Mouse (Mus musculus): ENCODE data around the gene Pigt. TPM values are rescaled to one million over a fixed set of nuclear protein-coding genes. Genes with fewer than 3 reads are reported as not detected.

The Pigt gene
- polyA plus RNA-seq, 1 experiment from 2014 or later: 58.7 TPM

DNA sequence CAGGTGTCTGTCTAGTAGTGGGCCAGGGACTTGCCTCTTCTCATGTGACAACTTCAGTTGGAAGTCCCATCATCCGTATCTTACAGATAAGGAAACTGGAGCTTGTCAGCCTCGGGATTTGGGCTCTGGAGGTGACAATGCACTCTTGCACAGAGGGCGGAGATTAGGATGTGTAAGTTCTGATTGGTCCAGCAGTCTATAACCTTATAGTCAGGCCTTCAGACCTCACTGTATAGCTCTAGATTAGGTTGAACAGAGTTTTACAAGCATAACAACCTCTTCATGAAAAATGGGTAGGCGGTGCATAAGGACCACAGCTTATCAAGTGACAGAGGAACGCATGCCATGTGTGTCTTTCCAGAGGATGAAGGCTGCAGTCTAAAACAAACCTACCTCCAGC is 30.5 kb upstream of the Pigt start:
- no peaks in the 10 kb centered on the region for H3K9me3 ChIP-seq (ENCODE audit: control insufficient read depth, low read length)
- H3K27me3 ChIP-seq (replicated peaks; ENCODE audit: control insufficient read depth, insufficient read depth, low read length): no peaks in the 10 kb centered on the region
- DNase-seq (ENCODE audit: low spot score): no peak
- peaks cover 14% of the 10 kb centered on the region; the same call in 1 of the 2 replicates for H3K36me3 ChIP-seq (ENCODE audit: control insufficient read depth, insufficient read depth, low read length)
- peak; percentile 60 for ATAC-seq (replicated peaks; ENCODE audit: low FRiP score)
- H3K27ac ChIP-seq (ENCODE audit: low read depth, low read length): no peak overlapping the region
- WGBS: 65% methylated on average over 5 of the region's 5 CpGs
- H3K4me1 ChIP-seq (replicated peaks; ENCODE audit: control insufficient read depth, insufficient read depth, low read length): no peaks in the 10 kb centered on the region; the same call in 1 of the 2 replicates
- no peak overlapping the region for H3K4me3 ChIP-seq (ENCODE audit: low read depth, low read length)
- no peak overlapping the region for H3K4me2 ChIP-seq
- no peak overlapping the region for H3K9ac ChIP-seq (ENCODE audit: low read depth, low read length)

DNA sequence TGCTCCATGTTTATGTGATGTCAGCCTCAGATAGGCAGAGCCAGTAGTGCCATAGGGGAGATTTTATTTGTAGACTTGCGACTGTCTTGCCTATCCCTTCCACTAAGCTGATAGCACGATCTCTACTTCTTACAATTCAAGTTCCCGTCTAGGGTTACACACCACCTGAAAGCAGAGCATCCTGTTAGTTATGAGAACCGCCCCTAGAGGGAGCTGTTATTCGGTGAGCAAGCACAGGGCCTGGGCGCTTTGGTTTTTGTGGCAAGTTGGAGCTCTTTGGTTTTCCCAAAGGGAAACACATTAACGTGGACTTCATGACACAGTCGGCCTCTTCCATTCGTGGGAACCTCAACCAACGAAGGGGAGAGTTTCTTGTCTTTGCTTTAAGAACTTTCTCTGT is 27.1 kb upstream of the Pigt start:
- H3K27me3 ChIP-seq (replicated peaks; ENCODE audit: control insufficient read depth, insufficient read depth, low read length): no peaks in the 10 kb centered on the region
- H3K4me2 ChIP-seq: no peak overlapping the region
- H3K4me1 ChIP-seq (replicated peaks; ENCODE audit: control insufficient read depth, insufficient read depth, low read length): no peaks in the 10 kb centered on the region
- 23% methylated on average over 10 of the region's 10 CpGs for WGBS
- DNase-seq (ENCODE audit: low spot score): no peak
- no peaks in the 10 kb centered on the region for H3K9me3 ChIP-seq (ENCODE audit: control insufficient read depth, low read length)
- ATAC-seq (replicated peaks; ENCODE audit: low FRiP score): peak; percentile 35; the same call in 1 of the 2 replicates
- no peaks in the 10 kb centered on the region for H3K36me3 ChIP-seq (ENCODE audit: control insufficient read depth, insufficient read depth, low read length)
- H3K4me3 ChIP-seq (ENCODE audit: low read depth, low read length): no peak overlapping the region
- H3K9ac ChIP-seq (ENCODE audit: low read depth, low read length): no peak overlapping the region
- H3K27ac ChIP-seq (ENCODE audit: low read depth, low read length): no peak overlapping the region

DNA sequence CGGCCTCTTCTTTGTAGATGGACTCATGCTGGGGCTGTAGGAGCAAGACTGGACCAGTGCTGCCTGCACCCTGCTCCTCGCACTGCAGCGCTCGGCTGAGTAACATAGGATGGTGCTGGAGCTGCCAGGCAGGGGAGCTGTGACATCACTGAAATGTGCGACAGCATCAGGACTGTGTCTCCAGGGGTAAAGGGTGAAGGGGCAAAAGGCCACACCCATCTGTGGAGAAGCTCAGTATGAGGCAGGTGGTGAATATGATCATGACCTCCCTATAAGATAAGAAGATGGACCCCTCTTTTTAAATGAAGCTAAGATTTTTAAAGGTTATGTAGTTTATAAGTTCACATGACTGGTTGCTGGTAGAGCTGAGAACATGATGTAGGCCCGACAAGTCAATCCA is 23.7 kb upstream of the Pigt start, which contains the start of gene Trp53tg5:
Trp53tg5 (minus strand) TSS at position 101 of the 400 bp plus-strand sequence.
- H3K36me3 ChIP-seq (ENCODE audit: control insufficient read depth, insufficient read depth, low read length): no peaks in the 10 kb centered on the region
- no peaks in the 10 kb centered on the region for H3K9me3 ChIP-seq (ENCODE audit: control insufficient read depth, low read length)
- WGBS: 88% methylated on average over 6 of the region's 6 CpGs
- H3K4me3 ChIP-seq (ENCODE audit: low read depth, low read length): no peak within 1 kb of the TSS
- H3K4me2 ChIP-seq: no peak within 1 kb of the TSS
- no peak within 1 kb of the TSS for H3K27ac ChIP-seq (ENCODE audit: low read depth, low read length)
- no peaks in the 10 kb centered on the region for H3K4me1 ChIP-seq (replicated peaks; ENCODE audit: control insufficient read depth, insufficient read depth, low read length)
- no peaks in the 10 kb centered on the region for H3K27me3 ChIP-seq (replicated peaks; ENCODE audit: control insufficient read depth, insufficient read depth, low read length)
- ATAC-seq (replicated peaks; ENCODE audit: low FRiP score) (no peak), DNase-seq (ENCODE audit: low spot score) (no peak)
- H3K9ac ChIP-seq (ENCODE audit: low read depth, low read length): no peak within 1 kb of the TSS

DNA sequence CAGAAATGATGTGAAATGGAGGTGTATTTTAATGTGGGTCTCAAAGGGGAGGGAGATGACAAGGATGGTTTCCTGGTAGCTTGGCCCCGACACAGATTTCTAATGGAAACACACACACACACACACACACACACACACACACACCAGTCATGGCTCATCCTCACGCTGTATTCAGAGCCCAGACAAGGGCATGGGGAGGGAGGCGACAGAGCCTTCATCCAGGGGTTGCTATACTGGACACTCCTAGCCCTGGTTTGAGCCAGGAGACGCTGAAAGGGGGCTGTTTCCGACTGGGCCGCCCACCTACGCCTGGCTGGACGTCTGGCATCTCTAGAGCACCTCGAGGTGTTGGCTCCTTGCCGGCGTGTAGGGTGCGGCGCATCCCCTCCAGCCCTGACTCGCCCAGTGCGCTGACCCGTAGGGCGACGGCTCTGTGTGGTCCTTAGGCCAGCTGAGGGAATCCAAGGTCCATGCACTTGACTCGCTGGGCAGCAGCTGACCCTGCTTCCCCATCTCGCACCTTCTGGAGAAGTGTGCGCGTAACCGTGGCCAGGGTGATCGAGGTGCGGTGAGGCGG is 11.6 kb upstream of the Pigt start, which contains the start of gene Dbndd2:
Dbndd2 (plus strand) TSS at position 426 of the 577 bp plus-strand sequence.
- Histone ChIP-seq H3K4me3 (ENCODE audit: low read depth, low read length) (peak within 1 kb of the TSS; percentile 71), H3K4me1 (replicated peaks; ENCODE audit: control insufficient read depth, insufficient read depth, low read length) (peaks cover 10% of the 10 kb centered on the region), H3K27ac (ENCODE audit: low read depth, low read length) (no peak within 1 kb of the TSS), H3K9me3 (ENCODE audit: control insufficient read depth, low read length) (no peaks in the 10 kb centered on the region), H3K36me3 (ENCODE audit: control insufficient read depth, insufficient read depth, low read length) (no peaks in the 10 kb centered on the region), H3K4me2 (peak within 1 kb of the TSS; percentile 90), H3K9ac (ENCODE audit: low read depth, low read length) (peak within 1 kb of the TSS; percentile 61), H3K27me3 (replicated peaks; ENCODE audit: control insufficient read depth, insufficient read depth, low read length) (peaks cover 34% of the 10 kb centered on the region)
- ATAC-seq (replicated peaks; ENCODE audit: low FRiP score) (no peak; the same call in 1 of the 2 replicates), DNase-seq (ENCODE audit: low spot score) (peak; percentile 40)
- 5% methylated on average over 26 of the region's 26 CpGs for WGBS

DNA sequence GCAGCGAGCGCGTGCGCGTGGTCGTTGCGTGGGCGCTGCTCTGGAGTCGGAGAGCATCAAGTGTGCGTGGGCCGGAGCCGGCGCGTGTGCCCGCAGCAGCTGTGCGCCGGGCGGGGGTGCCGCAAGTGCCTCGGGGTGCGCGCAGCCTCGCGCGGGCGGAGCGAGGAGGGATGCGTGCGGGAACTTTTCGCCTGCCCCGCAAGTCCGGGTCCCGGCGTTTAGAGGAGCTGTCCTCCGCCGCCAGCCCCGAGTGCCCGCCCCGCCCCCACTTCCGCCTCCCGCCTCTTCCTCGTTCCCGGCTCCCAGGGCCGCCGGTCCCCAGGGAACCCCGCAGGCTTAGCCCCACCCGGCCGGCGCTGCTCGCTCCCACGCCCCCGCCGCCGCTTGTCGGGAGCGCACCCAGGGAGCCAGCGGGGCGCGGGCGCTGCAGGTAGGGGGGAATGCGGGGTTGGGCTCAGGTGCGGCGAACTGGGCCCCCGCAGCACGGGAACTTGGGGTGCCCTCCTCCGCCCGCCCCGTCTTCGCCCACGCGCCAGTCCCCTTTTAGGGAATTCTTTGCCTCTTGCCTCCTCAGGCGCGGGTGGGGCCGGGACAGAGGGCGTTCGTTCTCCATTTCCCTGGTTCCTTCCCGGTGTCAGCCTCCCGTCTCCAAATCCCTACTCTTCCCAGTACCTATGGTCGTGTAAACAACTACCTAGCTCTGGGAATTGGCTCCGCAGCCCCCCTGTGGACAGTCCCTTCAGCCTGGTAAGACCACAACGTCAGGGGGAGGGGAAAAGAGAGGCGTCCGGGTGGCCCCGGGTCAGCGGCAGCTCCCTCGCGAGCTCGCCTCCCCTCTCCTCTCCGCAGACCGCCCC is 10.8 kb upstream of the Pigt start:
- DNase-seq (ENCODE audit: low spot score) (peak; percentile 52), ATAC-seq (replicated peaks; ENCODE audit: low FRiP score) (no peak)
- Histone ChIP-seq H3K9me3 (ENCODE audit: control insufficient read depth, low read length) (no peaks in the 10 kb centered on the region), H3K9ac (ENCODE audit: low read depth, low read length) (peak overlapping the region; percentile 61), H3K27me3 (replicated peaks; ENCODE audit: control insufficient read depth, insufficient read depth, low read length) (peaks cover 34% of the 10 kb centered on the region), H3K4me3 (ENCODE audit: low read depth, low read length) (peak overlapping the region; percentile 71), H3K4me1 (replicated peaks; ENCODE audit: control insufficient read depth, insufficient read depth, low read length) (peaks cover 10% of the 10 kb centered on the region), H3K36me3 (ENCODE audit: control insufficient read depth, insufficient read depth, low read length) (no peaks in the 10 kb centered on the region), H3K27ac (ENCODE audit: low read depth, low read length) (no peak overlapping the region), H3K4me2 (peak overlapping the region; percentile 90)
- under 1% methylated on average over 68 of the region's 90 CpGs for WGBS

DNA sequence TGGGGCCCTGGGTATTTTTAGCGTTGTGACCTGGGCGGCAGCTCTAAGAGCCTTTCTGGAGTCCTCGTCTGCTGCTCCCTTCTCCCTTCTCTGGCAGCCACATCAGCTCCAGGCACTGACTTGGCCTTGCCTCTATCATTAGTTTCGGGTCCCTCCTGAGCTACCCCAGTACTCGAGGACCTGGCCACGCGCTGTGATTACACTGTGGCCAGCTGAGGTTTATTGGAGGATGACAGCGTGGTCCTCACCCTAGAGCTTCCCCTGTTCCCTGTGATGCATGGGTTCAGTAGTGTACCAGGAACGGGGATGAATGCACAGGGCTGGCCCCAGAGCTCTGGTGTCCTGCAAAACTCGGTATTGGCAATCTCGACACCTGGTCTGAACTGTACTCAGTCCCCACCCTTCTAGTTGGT is 10.2 kb upstream of the Pigt start:
- H3K4me2 ChIP-seq: peak overlapping the region; percentile 90
- peaks cover 34% of the 10 kb centered on the region for H3K27me3 ChIP-seq (replicated peaks; ENCODE audit: control insufficient read depth, insufficient read depth, low read length)
- WGBS: 15% methylated on average over 11 of the region's 11 CpGs
- no peaks in the 10 kb centered on the region for H3K9me3 ChIP-seq (ENCODE audit: control insufficient read depth, low read length)
- DNase-seq (ENCODE audit: low spot score) (no peak), ATAC-seq (replicated peaks; ENCODE audit: low FRiP score) (no peak; the same call in 1 of the 2 replicates)
- no peaks in the 10 kb centered on the region for H3K36me3 ChIP-seq (ENCODE audit: control insufficient read depth, insufficient read depth, low read length)
- H3K9ac ChIP-seq (ENCODE audit: low read depth, low read length): no peak overlapping the region; the same call in 1 of the 2 replicates
- H3K4me1 ChIP-seq (replicated peaks; ENCODE audit: control insufficient read depth, insufficient read depth, low read length): peaks cover 10% of the 10 kb centered on the region
- H3K4me3 ChIP-seq (ENCODE audit: low read depth, low read length): peak overlapping the region; percentile 71
- no peak overlapping the region for H3K27ac ChIP-seq (ENCODE audit: low read depth, low read length)

DNA sequence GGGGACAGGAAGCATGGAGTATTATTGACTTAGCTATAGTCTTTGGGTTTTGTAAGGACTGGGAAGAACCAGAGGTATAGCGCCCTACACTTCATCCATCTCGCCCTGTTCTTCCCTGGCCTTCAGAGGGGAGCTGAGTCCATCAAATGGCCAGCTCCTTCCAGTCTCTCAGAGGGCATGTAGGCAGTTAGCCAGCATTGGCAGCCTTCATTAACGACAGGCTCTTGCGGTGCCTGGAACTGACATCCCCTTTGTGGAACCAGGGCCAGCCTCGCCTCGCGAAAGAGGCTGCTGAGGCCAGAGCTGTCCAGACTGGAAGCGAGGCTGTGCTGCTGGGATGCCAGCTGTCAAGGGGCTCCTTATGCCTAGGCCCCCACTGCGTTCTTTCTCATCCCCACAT is 9.5 kb upstream of the Pigt start:
- H3K4me2 ChIP-seq: no peak overlapping the region

DNA sequence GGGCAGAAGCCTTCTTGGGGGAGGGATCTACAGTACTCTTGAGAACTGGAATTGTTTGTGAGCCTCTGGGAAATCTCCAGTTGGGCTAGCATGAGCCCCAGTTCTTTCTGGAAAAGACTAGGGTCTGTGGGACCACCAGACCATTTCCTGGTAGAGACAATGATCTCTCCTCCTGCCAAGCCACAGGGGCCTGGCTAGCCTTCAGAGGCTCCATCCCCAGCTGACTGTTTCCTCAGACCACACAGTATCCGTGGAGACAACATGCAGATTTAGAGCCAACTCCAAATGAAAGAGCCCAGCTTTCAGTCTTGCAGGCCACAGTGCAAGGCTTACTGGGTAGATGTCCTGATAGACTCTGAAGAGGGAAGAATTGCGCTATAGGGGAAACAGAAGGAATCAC is 3.2 kb upstream of the Pigt start:
- no peak for ATAC-seq (replicated peaks; ENCODE audit: low FRiP score)
- 60% methylated on average over 2 of the region's 2 CpGs for WGBS
- Histone ChIP-seq H3K9ac (ENCODE audit: low read depth, low read length) (no peak overlapping the region), H3K4me3 (ENCODE audit: low read depth, low read length) (no peak overlapping the region), H3K4me1 (replicated peaks; ENCODE audit: control insufficient read depth, insufficient read depth, low read length) (peaks cover 11% of the 10 kb centered on the region), H3K27ac (ENCODE audit: low read depth, low read length) (no peak overlapping the region), H3K36me3 (ENCODE audit: control insufficient read depth, insufficient read depth, low read length) (no peaks in the 10 kb centered on the region), H3K4me2 (no peak overlapping the region), H3K9me3 (ENCODE audit: control insufficient read depth, low read length) (no peaks in the 10 kb centered on the region), H3K27me3 (replicated peaks; ENCODE audit: control insufficient read depth, insufficient read depth, low read length) (0 out of 2 replicates have a peak, but pooled peaks cover 2% of the 10 kb centered on the region)
- DNase-seq (ENCODE audit: low spot score): no peak

More for the DNA sequence above, 9.5 kb upstream of the Pigt start:
- Histone ChIP-seq H3K9ac (ENCODE audit: low read depth, low read length) (no peak overlapping the region), H3K27ac (ENCODE audit: low read depth, low read length) (no peak overlapping the region), H3K4me3 (ENCODE audit: low read depth, low read length) (no peak overlapping the region), H3K4me1 (replicated peaks; ENCODE audit: control insufficient read depth, insufficient read depth, low read length) (peaks cover 10% of the 10 kb centered on the region), H3K27me3 (replicated peaks; ENCODE audit: control insufficient read depth, insufficient read depth, low read length) (peaks cover 34% of the 10 kb centered on the region), H3K36me3 (ENCODE audit: control insufficient read depth, insufficient read depth, low read length) (no peaks in the 10 kb centered on the region), H3K9me3 (ENCODE audit: control insufficient read depth, low read length) (no peaks in the 10 kb centered on the region)
- ATAC-seq (replicated peaks; ENCODE audit: low FRiP score): no peak
- no peak for DNase-seq (ENCODE audit: low spot score)
- 60% methylated on average over 9 of the region's 9 CpGs for WGBS
